Comparison of ENCODE assay signal across 22 mouse cellular contexts in the genomic region with DNA sequence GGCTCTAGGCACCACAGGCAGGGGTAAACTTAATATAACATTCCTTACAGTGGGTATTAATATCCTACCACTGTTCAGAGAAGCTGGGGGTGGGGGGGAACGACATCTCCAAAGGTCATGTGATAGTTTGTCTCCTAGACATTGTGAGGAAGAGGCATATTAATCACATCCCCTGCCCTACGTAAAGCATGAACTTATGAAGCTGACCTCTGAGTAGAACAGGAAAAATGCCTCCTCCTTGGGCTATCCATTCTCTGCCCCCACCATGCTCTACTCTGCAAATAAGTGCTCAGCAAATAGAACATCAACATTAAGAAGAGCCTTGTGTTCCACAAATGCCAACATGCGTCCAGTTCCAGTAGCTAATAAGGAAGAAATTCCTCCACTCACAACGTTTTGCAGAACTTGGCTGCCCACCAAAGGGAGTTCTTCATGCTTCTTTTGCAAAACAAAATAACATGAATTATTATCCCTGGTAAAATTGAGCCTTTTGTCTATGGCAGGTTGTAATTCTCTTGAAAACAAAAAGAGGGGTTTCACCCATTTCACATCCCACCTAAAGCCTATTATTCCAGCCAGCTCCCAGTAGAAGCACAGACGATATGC.
DNase-seq lines count a peak whose midpoint lies in the region; ATAC-seq and TF ChIP-seq lines count a peak whose summit lies in the region.
"Had no signal": no experiment of that assay in that cellular context is flagged by ENCODE, and none has a peak within 500 bp of the region (broad histone marks: within the 10 kb centered on the region; RNA-seq: fewer than 3 reads in every experiment).

No protein-coding gene starts in this region.

- peak; percentile 4 for DNase-seq in kidney, adult 2 months
- no peak for DNase-seq in kidney, adult 18-20 months
- DNase-seq in lung, embryonic 14.5 days: peak; percentile 62
- no peak for DNase-seq in lung, adult 2 months
- DNase-seq in Muller cell, postnatal 12 days (ENCODE audit: inconsistent ontology term): peak; percentile 27
- DNase-seq in kidney, postnatal 0 days (ENCODE audit: low spot score): peak; percentile 53
- no peak for DNase-seq in forebrain, embryonic 10.5 days (ENCODE audit: extremely low spot score, low spot score)
- no peak for DNase-seq in forebrain, embryonic 14.5 days (ENCODE audit: low spot score)
- DNase-seq: cerebellum, adult 11-12 months; cerebellum, postnatal 14 days; gastrocnemius, postnatal 10 days; heart, adult 11 months; heart, postnatal 14 days; midbrain, embryonic 14.5 days; retina, postnatal 1 day had no signal

- WGBS in kidney, adult 2 months: 34% methylated on average over 5 of the region's 5 CpGs
- 33% methylated on average over 5 of the region's 5 CpGs for WGBS in lung, embryonic 14.5 days
- WGBS in lung, adult 2 months: 26% methylated on average over 5 of the region's 5 CpGs
- 36% methylated on average over 5 of the region's 5 CpGs for WGBS in kidney, postnatal 0 days
- 82% methylated on average over 5 of the region's 5 CpGs for WGBS in forebrain, embryonic 10.5 days
- WGBS in forebrain, embryonic 14.5 days: 53% methylated on average over 5 of the region's 5 CpGs

- TF ChIP-seq CTCF in kidney, adult 2 months (conservative IDR thresholded peaks at IDR 0.05; ENCODE audit: insufficient read depth, insufficient read length, low read depth, low read length): no peak
- no peak for TF ChIP-seq CTCF in lung, embryonic 14.5 days (IDR thresholded peaks at IDR 0.05; ENCODE audit: low read depth)
- TF ChIP-seq CTCF in lung, adult 2 months (IDR thresholded peaks at IDR 0.05; ENCODE audit: insufficient read depth, low read length): no peak
- no peak for TF ChIP-seq CTCF in kidney, postnatal 0 days (IDR thresholded peaks at IDR 0.05; ENCODE audit: low read depth)

- no peak overlapping the region for H3K4me2 ChIP-seq in lung, embryonic 14.5 days
- no peak overlapping the region for H3K4me2 ChIP-seq in kidney, postnatal 0 days (ENCODE audit: low read length)
- H3K4me2 ChIP-seq in forebrain, embryonic 14.5 days (ENCODE audit: low read length): no peak overlapping the region
- H3K4me2 ChIP-seq: forebrain, embryonic 12.5 days; heart, embryonic 12.5 days; hindbrain, embryonic 13.5 days; limb, embryonic 12.5 days; lung, embryonic 15.5 days; neural tube, embryonic 13.5 days had no signal

- ATAC-seq in lung, embryonic 14.5 days (ENCODE audit: insufficient read depth): 0 out of 2 replicates have a peak, but pooled peaks have one; percentile 41
- ATAC-seq in kidney, postnatal 0 days (replicated peaks; ENCODE audit: low FRiP score, low read depth): 0 out of 2 replicates have a peak, but pooled peaks have one; percentile 36
- no peak for ATAC-seq in forebrain, embryonic 14.5 days

- H3K27me3 ChIP-seq in kidney, adult 2 months (replicated peaks; ENCODE audit: control insufficient read depth, insufficient read depth, low read length): no peaks in the 10 kb centered on the region
- no peaks in the 10 kb centered on the region for H3K27me3 ChIP-seq in lung, embryonic 14.5 days (ENCODE audit: insufficient read depth, low read length)
- no peaks in the 10 kb centered on the region for H3K27me3 ChIP-seq in kidney, postnatal 0 days (ENCODE audit: insufficient read depth, low read length)
- no peaks in the 10 kb centered on the region for H3K27me3 ChIP-seq in forebrain, embryonic 10.5 days (ENCODE audit: poor library complexity, severe bottlenecking)
- no peaks in the 10 kb centered on the region for H3K27me3 ChIP-seq in forebrain, embryonic 14.5 days (replicated peaks; ENCODE audit: control insufficient read depth, insufficient read depth, low read length)
- H3K27me3 ChIP-seq: CH12.LX; forebrain, embryonic 12.5 days; heart, embryonic 12.5 days; hindbrain, embryonic 13.5 days; limb, embryonic 12.5 days; lung, embryonic 15.5 days; neural tube, embryonic 13.5 days had no signal

- H3K4me1 ChIP-seq in kidney, adult 2 months (ENCODE audit: control insufficient read depth, insufficient read depth, low read length): no peaks in the 10 kb centered on the region
- no peaks in the 10 kb centered on the region for H3K4me1 ChIP-seq in lung, embryonic 14.5 days (ENCODE audit: insufficient read depth)
- no peaks in the 10 kb centered on the region for H3K4me1 ChIP-seq in lung, adult 2 months (ENCODE audit: control insufficient read depth, insufficient read depth, low read length)
- H3K4me1 ChIP-seq in kidney, postnatal 0 days (replicated peaks; ENCODE audit: insufficient read depth, low read length): no peaks in the 10 kb centered on the region
- no peaks in the 10 kb centered on the region for H3K4me1 ChIP-seq in forebrain, embryonic 10.5 days
- H3K4me1 ChIP-seq in forebrain, embryonic 14.5 days (ENCODE audit: control insufficient read depth, insufficient read depth, low read length): no peaks in the 10 kb centered on the region
- H3K4me1 ChIP-seq: forebrain, embryonic 12.5 days; heart, embryonic 12.5 days; hindbrain, embryonic 13.5 days; neural tube, embryonic 13.5 days had no signal

- H3K9me3 ChIP-seq in lung, embryonic 14.5 days (ENCODE audit: low read depth, low read length): no peaks in the 10 kb centered on the region
- H3K9me3 ChIP-seq in kidney, postnatal 0 days (replicated peaks; ENCODE audit: low read length): no peaks in the 10 kb centered on the region
- H3K9me3 ChIP-seq in forebrain, embryonic 10.5 days: no peaks in the 10 kb centered on the region
- H3K9me3 ChIP-seq in forebrain, embryonic 14.5 days (replicated peaks; ENCODE audit: control insufficient read depth, low read length): no peaks in the 10 kb centered on the region
- H3K9me3 ChIP-seq: forebrain, embryonic 12.5 days; hindbrain, embryonic 13.5 days; limb, embryonic 12.5 days; lung, embryonic 15.5 days; neural tube, embryonic 13.5 days had no signal

- no peak for TF ChIP-seq POLR2A in kidney, adult 2 months (IDR thresholded peaks at IDR 0.05; ENCODE audit: low read depth, low read length)
- TF ChIP-seq POLR2A in lung, adult 2 months (IDR thresholded peaks at IDR 0.05; ENCODE audit: borderline replicate concordance, extremely low read depth, low read depth, low read length): no peak

- no peak overlapping the region for H3K4me3 ChIP-seq in kidney, adult 2 months (ENCODE audit: insufficient read depth, low read depth, low read length)
- H3K4me3 ChIP-seq in lung, embryonic 14.5 days (ENCODE audit: low read depth, low read length): no peak overlapping the region
- no peak overlapping the region for H3K4me3 ChIP-seq in lung, adult 2 months (replicated peaks; ENCODE audit: extremely low read depth, low read depth, low read length)
- no peak overlapping the region for H3K4me3 ChIP-seq in kidney, postnatal 0 days (replicated peaks; ENCODE audit: low read depth, low read length)
- H3K4me3 ChIP-seq in forebrain, embryonic 10.5 days: no peak overlapping the region
- no peak overlapping the region for H3K4me3 ChIP-seq in forebrain, embryonic 14.5 days (ENCODE audit: low read depth, low read length)
- H3K4me3 ChIP-seq: forebrain, embryonic 12.5 days; heart, embryonic 12.5 days; hindbrain, embryonic 13.5 days; limb, embryonic 12.5 days; lung, embryonic 15.5 days; neural tube, embryonic 13.5 days had no signal

- H3K36me3 ChIP-seq in kidney, adult 2 months (ENCODE audit: control insufficient read depth, insufficient read depth, low read length): no peaks in the 10 kb centered on the region
- no peaks in the 10 kb centered on the region for H3K36me3 ChIP-seq in lung, embryonic 14.5 days (ENCODE audit: insufficient read depth)
- no peaks in the 10 kb centered on the region for H3K36me3 ChIP-seq in kidney, postnatal 0 days (ENCODE audit: insufficient read depth, low read length)
- H3K36me3 ChIP-seq in forebrain, embryonic 10.5 days (replicated peaks): no peaks in the 10 kb centered on the region
- no peaks in the 10 kb centered on the region for H3K36me3 ChIP-seq in forebrain, embryonic 14.5 days (ENCODE audit: control insufficient read depth, insufficient read depth, low read length)
- H3K36me3 ChIP-seq: forebrain, embryonic 12.5 days; heart, embryonic 12.5 days; hindbrain, embryonic 13.5 days; limb, embryonic 12.5 days; lung, embryonic 15.5 days; neural tube, embryonic 13.5 days had no signal

- no peak overlapping the region; the same call in 1 of the 2 replicates for H3K27ac ChIP-seq in kidney, adult 2 months (ENCODE audit: insufficient read depth, low read depth, low read length)
- H3K27ac ChIP-seq in lung, embryonic 14.5 days (ENCODE audit: low read depth): no peak overlapping the region
- peak overlapping the region; percentile 19; the same call in 1 of the 2 replicates for H3K27ac ChIP-seq in kidney, postnatal 0 days
- no peak overlapping the region for H3K27ac ChIP-seq in forebrain, embryonic 10.5 days
- H3K27ac ChIP-seq in forebrain, embryonic 14.5 days (ENCODE audit: low read depth, low read length): no peak overlapping the region
- H3K27ac ChIP-seq: forebrain, embryonic 12.5 days; hindbrain, embryonic 13.5 days; limb, embryonic 12.5 days; lung, embryonic 15.5 days; neural tube, embryonic 13.5 days had no signal

- no peak overlapping the region for H3K9ac ChIP-seq in lung, embryonic 14.5 days
- no peak overlapping the region for H3K9ac ChIP-seq in kidney, postnatal 0 days (ENCODE audit: low read depth, low read length)
- H3K9ac ChIP-seq in forebrain, embryonic 14.5 days (ENCODE audit: low read length): no peak overlapping the region
- H3K9ac ChIP-seq: forebrain, embryonic 12.5 days; heart, embryonic 12.5 days; hindbrain, embryonic 13.5 days; limb, embryonic 12.5 days; lung, embryonic 15.5 days; neural tube, embryonic 13.5 days had no signal

Comparison
In these comparisons a context has a peak if more than half of its experiments do, and no peak if none do; other contexts are left out.
1. DNase-seq: peak in kidney, adult 2 months (single experiment), lung, embryonic 14.5 days (single experiment), Muller cell, postnatal 12 days (single experiment) and kidney, postnatal 0 days (single experiment); none in kidney, adult 18-20 months (single experiment), lung, adult 2 months (single experiment), forebrain, embryonic 10.5 days (single experiment) and forebrain, embryonic 14.5 days (single experiment).